Mouse (Mus musculus) cerebellum, adult 2 months (tissue): ENCODE results near the gene Camkmt. TPM values are rescaled to one million over a fixed set of nuclear protein-coding genes. Genes with fewer than 3 reads are reported as not detected.

ENCODE experiments used
- DNase-seq, 2 experiments: peaks; one replicate each; pipeline ENCODE4 v3.0.0; 2021
- H3K27ac ChIP-seq: fragments of 200-500 bp; 2 replicates; pipeline ENCODE4 v1.5.1; 2012; ENCODE audit warnings: low read length, control low read depth, inconsistent platforms; ENCODE audit not compliant: insufficient read depth
- H3K27me3 ChIP-seq: fragments of 200-500 bp; 2 replicates; pipeline ENCODE4 v1.6.1; 2012; ENCODE audit warnings: inconsistent platforms, mild to moderate bottlenecking, low read length, moderate library complexity; ENCODE audit not compliant: control insufficient read depth, insufficient read depth
- H3K4me1 ChIP-seq: fragments of 200-500 bp; 2 replicates; pipeline ENCODE4 v1.6.1; 2011; ENCODE audit warnings: low read length; ENCODE audit not compliant: control insufficient read depth, insufficient read depth
- H3K4me3 ChIP-seq: fragments of 200-500 bp; replicated peaks from 2 replicates; pipeline ENCODE3; 2011; ENCODE audit warnings: mild to moderate bottlenecking, low read depth, low read length, control low read depth; ENCODE audit not compliant: insufficient read depth
- CTCF ChIP-seq: fragments of 200-500 bp; IDR thresholded peaks from 2 replicates; pipeline ENCODE4 v1.5.1; 2011; ENCODE audit warnings: low read depth, mild to moderate bottlenecking, control low read depth, low read length, moderate library complexity, borderline replicate concordance; ENCODE audit not compliant: insufficient read depth
- POLR2A ChIP-seq: fragments of 200-500 bp; IDR thresholded peaks from 2 replicates; pipeline ENCODE4 v1.6.1; 2011; ENCODE audit warnings: low read length, control low read depth, borderline replicate concordance; ENCODE audit not compliant: insufficient read depth
- WGBS: fragments of 180-500 bp; shearing (Covaris S2); methylation state at CpG from one replicate; pipeline ENCODE4 v1.1.7; 2018; 5-methylcytosine and 5-hydroxymethylcytosine counted together
- polyA plus RNA-seq: library from polyadenylated mRNA; depleted of rRNA; stranded (reverse); fragments of >200 nt; gene quantifications from 2 replicates; pipeline ENCODE4 v1.2.3, GENCODE M21; 2012

Camkmt gene
- polyA plus RNA-seq, 1 experiment, result 6.6 TPM

- H3K4me1 ChIP-seq, result no peaks in the 10 kb centered on the region; the same call in 1 of the 2 replicates
- no peaks in the 10 kb centered on the region; the same call in 1 of the 2 replicates for H3K27me3 ChIP-seq
- TF ChIP-seq POLR2A, result no peak
- no peak for TF ChIP-seq CTCF
- no peak overlapping the region for H3K27ac ChIP-seq
- no peak overlapping the region for H3K4me3 ChIP-seq
- 28% methylated on average over 3 of the region's 3 CpGs for whole genome bisulfite sequencing
- no peak for DNase-seq
Measured at GRCm38 (mm10) chr17:85461577-85461976, 371.2 kb downstream of the Camkmt start.

- TF ChIP-seq POLR2A (no peak), CTCF (no peak)
- no peaks in the 10 kb centered on the region; the same call in 1 of the 2 replicates for H3K4me1 ChIP-seq
- no peak for DNase-seq
- H3K27ac ChIP-seq, result no peak overlapping the region
- H3K27me3 ChIP-seq, result no peaks in the 10 kb centered on the region; the same call in 1 of the 2 replicates
- no peak overlapping the region for H3K4me3 ChIP-seq
- WGBS, result 12% methylated on average over 22 of the region's 22 CpGs
Measured at GRCm38 (mm10) chr17:85463497-85464392, 373.4 kb downstream of the Camkmt start.

- TF ChIP-seq POLR2A (no peak), CTCF (no peak)
- no peaks in the 10 kb centered on the region; the same call in 1 of the 2 replicates for H3K4me1 ChIP-seq
- WGBS, result 3% methylated on average over 40 of the region's 40 CpGs
- no peak for DNase-seq
- H3K27ac ChIP-seq, result no peak overlapping the region
- H3K4me3 ChIP-seq, result no peak overlapping the region
- no peaks in the 10 kb centered on the region; the same call in 1 of the 2 replicates for H3K27me3 ChIP-seq
Measured at GRCm38 (mm10) chr17:85464466-85465411, 374.4 kb downstream of the Camkmt start.

GRCm38 (mm10) chr17:85469776-85470175, 379.4 kb downstream of the Camkmt start:
- no peak for TF ChIP-seq POLR2A
- TF ChIP-seq CTCF, result no peak
- no peak for DNase-seq
- WGBS, result 68% methylated on average over 4 of the region's 4 CpGs

GRCm38 (mm10) chr17:85472687-85473202, 382.4 kb downstream of the Camkmt start:
- Histone ChIP-seq H3K4me1 (no peaks in the 10 kb centered on the region), H3K27ac (no peak overlapping the region), H3K4me3 (no peak overlapping the region), H3K27me3 (peaks cover 2% of the 10 kb centered on the region; the same call in 1 of the 2 replicates)
- DNase-seq, result no peak
- 3% methylated on average over 5 of the region's 5 CpGs for WGBS
- no peak for TF ChIP-seq POLR2A
- TF ChIP-seq CTCF, result no peak

More at GRCm38 (mm10) chr17:85469776-85470175, 379.4 kb downstream of the Camkmt start:
- Histone ChIP-seq H3K27me3 (no peaks in the 10 kb centered on the region; the same call in 1 of the 2 replicates), H3K4me3 (no peak overlapping the region), H3K27ac (no peak overlapping the region), H3K4me1 (no peaks in the 10 kb centered on the region; the same call in 1 of the 2 replicates)

- 2% methylated on average over 16 of the region's 16 CpGs for WGBS
- H3K27ac ChIP-seq, result no peak overlapping the region
- peaks cover 2% of the 10 kb centered on the region; the same call in 1 of the 2 replicates for H3K27me3 ChIP-seq
- no peaks in the 10 kb centered on the region for H3K4me1 ChIP-seq
- no peak overlapping the region for H3K4me3 ChIP-seq
- TF ChIP-seq CTCF, result no peak
- no peak for TF ChIP-seq POLR2A
- no peak for DNase-seq
Measured at GRCm38 (mm10) chr17:85473217-85473616, 382.9 kb downstream of the Camkmt start.

GRCm38 (mm10) chr17:85473881-85474280, 383.5 kb downstream of the Camkmt start:
- Histone ChIP-seq H3K27ac (no peak overlapping the region), H3K4me3 (no peak overlapping the region), H3K27me3 (peaks cover 2% of the 10 kb centered on the region; the same call in 1 of the 2 replicates), H3K4me1 (no peaks in the 10 kb centered on the region)
- no peak for DNase-seq
- TF ChIP-seq POLR2A, result no peak
- 6% methylated on average over 8 of the region's 8 CpGs for WGBS
